ENCODE assay signal across 8 mouse cellular contexts in genomic region chr5:66866019-66866418, GRCm38 (mm10).
A peak's percentile ranks its signal among the peaks of the same experiment; 100 is the strongest.
DNase-seq lines count a peak whose midpoint lies in the region; ATAC-seq lines count a peak whose summit lies in the region.

No protein-coding gene starts in this region.

- H3K4me3 ChIP-seq in hindbrain, embryonic 12.5 days, result no peak overlapping the region
- H3K4me3 ChIP-seq in lung, embryonic 16.5 days (ENCODE audit: low read length), result no peak overlapping the region

- H3K36me3 ChIP-seq in hindbrain, embryonic 12.5 days, result no peaks in the 10 kb centered on the region
- no peaks in the 10 kb centered on the region for H3K36me3 ChIP-seq in lung, embryonic 16.5 days (ENCODE audit: control insufficient read depth, insufficient read depth, low read length)

- H3K4me1 ChIP-seq in hindbrain, embryonic 12.5 days, result peaks cover 29% of the 10 kb centered on the region
- H3K4me1 ChIP-seq in lung, embryonic 16.5 days (replicated peaks; ENCODE audit: control insufficient read depth, insufficient read depth, low read length), result peaks cover 29% of the 10 kb centered on the region

- 55% methylated on average over 8 of the region's 8 CpGs for WGBS in hindbrain, embryonic 12.5 days
- WGBS in lung, embryonic 16.5 days, result 52% methylated on average over 8 of the region's 8 CpGs

- H3K9ac ChIP-seq in hindbrain, embryonic 12.5 days, result no peak overlapping the region
- H3K9ac ChIP-seq in lung, embryonic 16.5 days (ENCODE audit: low read length), result no peak overlapping the region

- H3K27ac ChIP-seq in hindbrain, embryonic 12.5 days, result peak overlapping the region; percentile 18; the same call in 1 of the 2 replicates
- no peak overlapping the region for H3K27ac ChIP-seq in lung, embryonic 16.5 days (ENCODE audit: low read length)

- intact Hi-C loops in left cerebral cortex, postnatal 36 days (cut with DNase I), result no loop called here

- no peaks in the 10 kb centered on the region for H3K9me3 ChIP-seq in hindbrain, embryonic 12.5 days (replicated peaks)
- no peaks in the 10 kb centered on the region for H3K9me3 ChIP-seq in lung, embryonic 16.5 days (ENCODE audit: control insufficient read depth, low read length)

- peak; percentile 32; the same call in 1 of the 2 replicates for ATAC-seq in hindbrain, embryonic 12.5 days (ENCODE audit: low FRiP score)
- 0 out of 2 replicates have a peak, but pooled peaks have one; percentile 16 for ATAC-seq in lung, embryonic 16.5 days (ENCODE audit: low read depth)

- no peaks in the 10 kb centered on the region for H3K27me3 ChIP-seq in hindbrain, embryonic 12.5 days
- no peaks in the 10 kb centered on the region for H3K27me3 ChIP-seq in lung, embryonic 16.5 days (ENCODE audit: control insufficient read depth, insufficient read depth, low read depth, low read length)

- H3K4me2 ChIP-seq in hindbrain, embryonic 12.5 days (replicated peaks), result no peak overlapping the region
- no peak overlapping the region for H3K4me2 ChIP-seq in lung, embryonic 16.5 days (ENCODE audit: low read depth, low read length)

- DNase-seq in left cerebral cortex, adult 11 months (ENCODE audit: low spot score), result peak; percentile 33
- DNase-seq in left cerebral cortex, postnatal 36 days (ENCODE audit: low spot score in 2 of 2), result no peak
- peak; percentile 55 for DNase-seq in cerebellum, adult 11-12 months
- no peak for DNase-seq in urinary bladder, postnatal 10 days (ENCODE audit: low spot score)
- DNase-seq in spleen, postnatal 36 days (ENCODE audit: low spot score in 2 of 2), result no peak
- DNase-seq in spleen, postnatal 10 days (ENCODE audit: low spot score in 2 of 2), result no peak

Comparison
In these comparisons a context has a peak if more than half of its experiments do, and no peak if none do; other contexts are left out.
1. DNase-seq: peak in left cerebral cortex, adult 11 months (single experiment) and cerebellum, adult 11-12 months (single experiment); none in left cerebral cortex, postnatal 36 days (0 of 2), urinary bladder, postnatal 10 days (single experiment), spleen, postnatal 36 days (0 of 2) and spleen, postnatal 10 days (0 of 2).